Mouse (Mus musculus): Measurements from ENCODE around the gene Dr1.
A peak's percentile ranks its signal among the peaks of the same experiment; 100 is the strongest.
"Not testable (repeated sequence)": the region's sequence is repeated elsewhere in the genome, so short reads cannot be mapped to it uniquely, and the experiment has no call there.

Dr1 gene

GRCm38 (mm10) chr5:108268127-108269062, at the start of gene Dr1:
Gene Dr1, plus strand, starts transcription at chr5:108268897.
- peak; percentile 94 for DNase-seq (ENCODE audit: low read depth, low spot score)

GRCm38 (mm10) chr5:108224077-108224476, 44.6 kb upstream of the Dr1 start:
- DNase-seq (ENCODE audit: low read depth, low spot score): peak; percentile 57

GRCm38 (mm10) chr5:108226159-108226558, 42.5 kb upstream of the Dr1 start:
- no peak for DNase-seq (ENCODE audit: low read depth, low spot score)

GRCm38 (mm10) chr5:108246314-108246765, 22.4 kb upstream of the Dr1 start:
- peak; percentile 51 for DNase-seq (ENCODE audit: low read depth, low spot score)

GRCm38 (mm10) chr5:108250033-108250432, 18.7 kb upstream of the Dr1 start:
- DNase-seq (ENCODE audit: low read depth, low spot score): no peak

GRCm38 (mm10) chr5:108255259-108255658, 13.4 kb upstream of the Dr1 start:
- no peak for DNase-seq (ENCODE audit: low read depth, low spot score)

GRCm38 (mm10) chr5:108262722-108263121, 6.0 kb upstream of the Dr1 start:
- no peak for DNase-seq (ENCODE audit: low read depth, low spot score)

GRCm38 (mm10) chr5:108263785-108264184, 4.9 kb upstream of the Dr1 start:
- DNase-seq (ENCODE audit: low read depth, low spot score): not testable (repeated sequence)

- no peak for DNase-seq (ENCODE audit: low read depth, low spot score)
Measured at GRCm38 (mm10) chr5:108266990-108267389, 1.7 kb upstream of the Dr1 start.

GRCm38 (mm10) chr5:108269063-108269810, 540 bp downstream of the Dr1 start:
- DNase-seq (ENCODE audit: low read depth, low spot score): no peak

- DNase-seq (ENCODE audit: low read depth, low spot score): peak; percentile 48
Measured at GRCm38 (mm10) chr5:108269811-108270151, 1.1 kb downstream of the Dr1 start.

GRCm38 (mm10) chr5:108270415-108270814, 1.7 kb downstream of the Dr1 start:
- DNase-seq (ENCODE audit: low read depth, low spot score): peak; percentile 53

- not testable (repeated sequence) for DNase-seq (ENCODE audit: low read depth, low spot score)
Measured at GRCm38 (mm10) chr5:108271345-108271744, 2.6 kb downstream of the Dr1 start.

GRCm38 (mm10) chr5:108286957-108287356, 18.3 kb downstream of the Dr1 start:
- no peak for DNase-seq (ENCODE audit: low read depth, low spot score)

- DNase-seq (ENCODE audit: low read depth, low spot score): no peak
Measured at GRCm38 (mm10) chr5:108301567-108301966, 32.9 kb downstream of the Dr1 start.

GRCm38 (mm10) chr5:108312224-108313064, 43.7 kb downstream of the Dr1 start, which contains the start of gene Pigg:
Gene Pigg, plus strand, starts transcription at chr5:108312609.
- DNase-seq (ENCODE audit: low read depth, low spot score): peak; percentile 96

GRCm38 (mm10) chr5:108313065-108313860, 44.6 kb downstream of the Dr1 start:
- DNase-seq (ENCODE audit: low read depth, low spot score): no peak

Data from A20 (cell line).